Mouse (Mus musculus) cortical plate, adult 2 months (tissue): ENCODE measurements around the gene Rnf123.

ENCODE experiments used
- CTCF ChIP-seq: fragments of 200-500 bp; IDR thresholded peaks from 2 replicates; pipeline ENCODE4 v1.5.1; 2011; ENCODE audit warnings: mild to moderate bottlenecking, control low read depth, low read length; ENCODE audit not compliant: insufficient read depth; ENCODE audit errors: extremely low read depth
- POLR2A ChIP-seq: fragments of 200-500 bp; IDR thresholded peaks from 2 replicates; pipeline ENCODE4 v1.6.1; 2011; ENCODE audit warnings: mild to moderate bottlenecking, low read length, control low read depth; ENCODE audit not compliant: insufficient read depth; ENCODE audit errors: extremely low read depth

DNA sequence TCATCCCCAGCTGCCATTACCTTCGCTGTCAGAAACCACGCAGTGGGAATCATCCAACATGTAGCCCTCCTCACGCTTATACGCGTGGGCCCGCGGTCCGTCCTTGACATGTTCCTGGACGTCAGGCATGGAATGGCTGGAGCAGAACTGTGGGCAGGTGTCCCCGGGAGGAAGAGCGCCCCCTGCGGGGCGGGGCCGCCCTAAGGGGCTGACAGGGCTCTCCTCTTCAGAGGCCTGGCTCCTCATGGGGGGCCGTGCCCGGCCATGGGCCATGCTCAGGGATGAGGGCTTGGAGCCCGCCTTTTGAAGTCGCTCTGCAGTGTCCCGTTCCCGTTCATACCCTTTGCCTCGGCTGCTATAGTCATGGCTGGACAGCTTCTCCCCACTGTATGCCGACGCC is 22.9 kb upstream of the Rnf123 start:
- no peak for TF ChIP-seq CTCF
- TF ChIP-seq POLR2A: no peak
